Mouse (Mus musculus) testis, adult 2 months (tissue): ENCODE measurements around the gene Pgap3.

ENCODE experiments used
- CTCF ChIP-seq: fragments of 200-500 bp; IDR thresholded peaks from 2 replicates; pipeline ENCODE4 v1.5.1; 2012; ENCODE audit warnings: low read depth, mild to moderate bottlenecking, inconsistent platforms, low read length, moderate library complexity; ENCODE audit not compliant: control insufficient read depth, insufficient read depth, insufficient replicate concordance
- POLR2A ChIP-seq: fragments of 200-500 bp; IDR thresholded peaks from 2 replicates; pipeline ENCODE4 v1.6.1; 2012; ENCODE audit warnings: low read depth, mild to moderate bottlenecking, inconsistent platforms, low read length, moderate library complexity; ENCODE audit not compliant: control insufficient read depth

DNA sequence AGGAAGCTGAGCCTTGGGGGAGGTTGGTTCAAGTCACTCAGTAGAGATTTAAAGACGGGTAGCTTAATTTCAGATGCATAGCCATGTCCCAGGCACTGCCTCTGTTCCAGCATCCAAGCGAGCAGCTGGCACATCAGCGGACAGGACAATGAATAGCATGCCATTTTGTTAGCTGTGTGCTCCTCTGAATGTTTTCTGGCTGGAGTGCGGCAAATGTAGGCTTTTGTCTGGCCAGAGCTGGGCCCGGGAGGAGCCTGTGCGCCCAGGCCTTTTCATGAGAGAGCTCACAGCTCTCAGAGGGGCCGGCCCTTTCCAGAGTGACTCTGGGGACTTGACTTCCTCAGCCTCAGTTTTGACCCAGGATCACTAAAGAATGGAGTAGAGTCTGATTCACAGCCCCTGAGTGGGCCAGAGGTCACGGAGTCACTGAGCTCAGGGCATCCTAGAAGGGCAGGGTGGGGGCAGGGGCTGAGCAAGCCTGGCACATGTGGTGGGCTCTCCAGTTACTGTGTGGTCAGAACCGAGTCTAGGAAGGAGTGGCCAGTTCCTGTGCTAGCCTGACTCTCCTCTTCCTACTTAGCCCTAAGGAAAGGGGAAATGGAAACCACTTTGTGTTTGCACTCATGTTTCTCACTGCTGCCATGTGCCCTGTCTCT lies 39.3 kb downstream of the Pgap3 start:
- TF ChIP-seq POLR2A (no peak), CTCF (no peak)
